Mouse (Mus musculus) hindlimb bud, embryonic 11.5 days (tissue): Measurements from ENCODE around the gene Pycr1.

ENCODE experiments used
- DNase-seq: peaks from one replicate; pipeline ENCODE4 v3.0.0-alpha.2; 2012; ENCODE audit warnings: low read depth, low spot score; ENCODE audit errors: extremely low spot score

Gene Pycr1

DNA sequence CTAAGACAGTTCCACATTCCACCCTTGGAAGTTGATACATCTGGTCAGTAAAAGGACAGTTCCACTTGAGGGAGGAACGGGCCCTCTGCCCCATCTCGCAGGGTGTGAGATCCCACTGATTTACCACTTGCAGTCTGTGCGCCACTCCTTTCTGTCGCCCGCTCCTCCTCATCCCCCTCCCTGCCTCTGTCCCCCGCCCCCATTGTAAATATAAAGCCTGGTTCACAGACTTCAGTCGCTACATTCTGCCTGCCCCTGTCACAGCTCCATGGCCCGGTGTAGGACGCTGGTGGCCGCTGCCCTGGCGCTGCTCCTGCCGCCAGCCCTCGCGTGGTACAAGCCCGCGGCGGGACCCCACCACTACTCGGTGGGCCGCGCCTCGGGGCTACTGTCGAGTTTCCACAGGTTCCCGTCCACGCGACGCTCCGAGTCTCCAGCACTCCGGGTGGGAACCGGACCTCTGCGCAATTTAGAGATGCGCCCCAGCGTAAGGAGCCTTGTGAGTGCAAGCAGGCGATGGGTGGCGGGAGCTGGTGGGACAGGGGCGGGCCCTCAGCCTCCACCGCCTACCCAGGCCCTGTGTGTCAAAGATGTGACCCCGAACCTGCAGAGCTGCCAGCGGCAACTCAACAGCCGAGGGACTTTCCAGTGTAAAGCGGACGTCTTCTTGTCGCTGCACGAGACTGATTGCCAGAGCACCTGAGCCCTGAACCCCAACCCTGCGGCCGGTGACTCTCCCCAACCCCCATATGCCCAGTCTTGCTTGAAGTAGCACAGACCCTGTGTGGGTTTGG is 35.1 kb downstream of the Pycr1 start, which contains the start of gene Npb:
Gene Npb, plus strand, starts transcription at position 237 of the 794 bp plus-strand sequence.
- DNase-seq, result no peak

DNA sequence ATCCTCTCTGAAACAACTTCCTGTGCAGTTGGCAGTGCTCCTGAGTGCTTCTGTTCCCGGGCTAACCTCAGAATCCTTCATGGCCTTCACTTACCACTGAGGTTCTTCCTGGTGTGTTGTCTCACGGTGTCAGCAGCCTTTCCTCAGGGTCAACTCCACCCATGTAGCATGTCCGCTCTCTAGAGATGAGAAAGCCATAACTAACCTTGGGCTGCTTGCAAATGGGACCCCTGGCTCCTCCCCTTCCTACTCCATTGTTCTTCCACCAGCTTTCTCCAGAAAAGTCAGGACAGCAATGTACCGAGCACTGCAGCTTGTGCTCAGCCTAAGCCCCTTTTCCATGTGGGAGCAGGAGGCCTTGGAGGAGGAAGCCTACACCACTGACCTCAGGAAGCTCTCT is 36.8 kb downstream of the Pycr1 start:
- no peak for DNase-seq

DNA sequence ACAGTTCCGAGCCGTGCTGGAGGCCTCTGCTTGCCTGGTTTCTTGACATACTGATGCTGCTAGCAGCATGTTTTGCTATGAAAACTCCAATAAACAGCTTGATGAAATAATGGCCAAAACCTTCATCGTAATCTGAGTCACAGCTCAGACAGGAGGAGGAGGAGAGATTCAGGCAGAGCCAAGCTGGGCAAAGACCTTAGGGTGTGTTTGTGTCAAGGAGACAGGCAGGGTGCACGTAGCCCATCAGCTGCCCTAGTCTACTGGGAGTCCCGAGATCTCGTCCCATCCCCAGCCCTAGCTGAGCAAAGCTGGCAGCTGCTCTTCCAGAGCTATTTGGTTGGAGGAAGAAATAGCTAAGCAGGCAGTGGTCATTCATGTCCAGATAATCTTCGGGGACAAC is 37.9 kb downstream of the Pycr1 start:
- no peak for DNase-seq

DNA sequence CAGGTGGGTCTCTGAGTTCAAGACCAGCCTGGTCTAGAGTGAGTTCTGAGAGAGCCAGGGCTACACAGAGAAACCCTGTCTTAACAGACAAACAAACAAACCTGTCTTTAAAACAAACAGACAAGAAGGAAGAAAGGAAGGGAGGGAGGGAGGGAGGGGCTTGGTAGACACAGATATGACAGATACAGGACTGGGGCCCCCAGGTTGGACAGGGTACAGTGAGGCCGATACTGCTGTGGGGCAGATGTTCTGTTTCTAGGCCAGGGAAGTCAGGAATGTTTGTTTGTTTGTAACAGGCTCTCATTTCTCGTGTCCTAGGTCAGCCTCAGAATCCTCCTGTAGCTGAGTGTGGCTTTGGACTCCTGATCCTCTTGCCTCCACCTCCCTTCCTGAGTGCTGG is 40.0 kb downstream of the Pycr1 start:
- no peak for DNase-seq

DNA sequence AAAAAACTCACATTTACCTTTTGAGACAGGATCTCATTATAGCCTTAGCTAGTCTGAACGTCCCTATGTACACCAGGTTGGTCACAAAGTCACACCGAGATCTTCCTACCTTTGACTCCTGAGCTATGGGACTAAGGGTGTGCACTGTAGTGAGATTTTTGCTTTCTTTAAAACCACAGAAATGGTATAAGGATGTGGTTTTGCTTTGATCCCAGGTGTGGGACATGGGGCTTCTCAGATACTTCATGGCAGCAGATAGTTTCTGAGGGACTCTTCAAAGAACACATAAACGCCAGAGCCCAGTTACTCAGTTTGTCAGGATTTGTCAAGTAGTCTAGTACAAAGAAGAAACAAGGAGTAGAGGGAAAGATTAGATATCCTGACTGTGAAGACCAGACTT is 42.9 kb downstream of the Pycr1 start:
- no peak for DNase-seq

DNA sequence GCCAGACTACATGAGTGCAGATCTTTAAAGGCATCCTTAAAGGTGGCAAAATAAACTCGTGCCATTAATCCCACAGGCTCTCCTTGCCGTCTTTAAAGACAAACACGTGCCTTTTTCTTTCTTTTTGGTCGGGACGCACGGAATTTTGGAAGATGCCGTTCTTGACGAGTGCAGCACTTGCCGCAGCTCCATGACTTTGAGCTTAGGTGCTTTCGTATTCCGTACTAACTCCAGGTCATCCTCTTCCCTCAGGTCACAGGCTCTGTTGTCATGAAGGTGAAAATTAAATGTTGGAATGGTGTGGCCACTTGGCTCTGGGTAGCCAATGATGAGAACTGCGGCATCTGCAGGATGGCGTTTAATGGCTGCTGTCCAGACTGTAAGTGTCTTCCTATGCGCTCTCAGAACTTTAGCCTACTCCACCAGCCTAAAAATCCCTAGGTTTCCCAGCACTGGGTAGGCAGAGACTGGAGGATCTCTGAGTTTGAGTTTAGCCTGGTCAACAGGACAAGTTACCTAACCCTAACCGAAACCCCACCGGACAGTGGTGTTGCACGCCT is 44.5 kb downstream of the Pycr1 start:
- DNase-seq, result no peak

DNA sequence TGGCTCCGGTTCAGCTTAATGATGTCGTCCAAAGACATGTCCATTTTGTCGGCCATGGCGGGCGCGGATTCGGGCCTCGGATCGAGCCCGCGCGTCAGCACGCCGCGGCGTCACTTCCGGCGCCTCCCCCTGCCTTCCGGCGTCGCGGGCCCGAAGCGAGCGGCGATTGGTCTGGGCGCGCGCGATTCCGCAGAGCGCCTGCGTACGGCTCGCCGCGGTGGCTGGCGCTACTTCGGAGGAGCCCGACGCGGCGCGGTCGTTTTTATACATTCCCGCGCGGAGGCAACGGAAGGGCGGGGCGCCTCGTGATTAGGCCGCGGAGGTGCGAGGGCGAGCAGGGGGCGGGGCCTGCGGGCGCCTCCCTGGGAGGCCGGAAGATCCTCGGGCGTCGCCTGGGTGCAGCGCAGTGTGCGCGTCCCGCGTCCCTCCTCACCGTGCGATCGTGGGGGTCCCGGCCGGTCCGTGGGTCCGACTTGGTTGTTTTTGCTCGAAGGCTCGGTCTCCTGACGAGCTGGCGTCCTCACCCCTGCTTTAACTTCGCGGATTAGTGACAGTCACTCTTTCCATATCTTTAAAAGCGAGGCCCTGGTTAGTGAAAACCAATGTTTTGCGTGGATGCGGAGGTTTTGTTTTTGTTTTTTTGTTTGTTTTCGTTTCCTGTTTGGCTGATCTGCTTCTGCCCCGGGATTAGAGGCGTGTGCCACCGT is 45.1 kb downstream of the Pycr1 start, which contains the start of the genes Alyref and Anapc11:
Gene Alyref, minus strand, starts transcription at position 83 of the 707 bp plus-strand sequence.
Gene Anapc11, plus strand, starts transcription at position 139 of the 707 bp plus-strand sequence.
- peak; percentile 70 for DNase-seq

DNA sequence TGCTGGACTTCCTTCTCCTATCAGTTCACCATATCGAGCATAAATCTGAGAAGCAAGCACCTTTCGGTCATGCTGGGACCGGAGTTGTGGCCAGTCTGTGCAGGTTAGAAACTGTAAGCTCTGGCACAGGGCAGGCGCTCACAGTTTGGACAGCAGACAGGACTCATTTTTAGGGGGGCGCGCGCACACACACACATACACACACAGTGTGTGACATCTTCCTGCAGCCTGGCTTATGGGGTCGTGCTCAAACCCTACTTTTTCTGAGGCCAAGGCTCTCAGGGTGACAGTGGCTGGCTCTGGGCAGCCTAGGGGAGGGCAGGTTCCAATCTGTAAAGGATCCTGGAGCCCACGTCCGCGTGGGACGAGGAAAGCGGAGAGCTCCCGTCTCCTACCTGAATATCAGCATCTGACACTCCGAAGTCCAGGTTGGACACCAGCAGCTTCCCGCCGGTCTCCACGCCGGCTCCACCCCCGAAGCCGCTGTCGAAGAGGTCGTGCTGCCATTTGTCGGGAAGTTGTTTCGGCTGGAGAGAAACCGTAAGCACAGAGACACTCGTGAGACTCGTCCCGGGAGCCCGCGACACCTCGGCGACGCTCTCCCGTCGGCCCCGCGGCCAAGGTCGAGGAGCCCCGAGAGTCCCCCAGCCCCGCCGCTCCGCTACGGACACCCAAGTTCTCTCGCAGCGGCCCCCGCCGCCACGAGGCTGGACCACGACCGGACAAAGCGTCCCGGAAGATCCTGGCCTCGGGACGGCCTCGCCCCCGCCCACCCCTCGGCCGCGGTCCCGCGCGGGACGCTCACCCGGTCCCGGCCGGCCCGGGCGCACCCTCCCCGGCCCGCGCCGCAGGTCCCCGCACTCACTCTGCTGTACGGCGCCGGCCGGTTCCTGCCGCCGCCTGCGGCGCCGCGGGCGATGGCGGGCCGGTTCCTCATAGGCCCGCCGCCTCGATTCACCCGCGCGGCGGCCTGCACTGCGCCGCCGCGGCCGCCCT is 46.0 kb downstream of the Pycr1 start:
- DNase-seq, result no peak

DNA sequence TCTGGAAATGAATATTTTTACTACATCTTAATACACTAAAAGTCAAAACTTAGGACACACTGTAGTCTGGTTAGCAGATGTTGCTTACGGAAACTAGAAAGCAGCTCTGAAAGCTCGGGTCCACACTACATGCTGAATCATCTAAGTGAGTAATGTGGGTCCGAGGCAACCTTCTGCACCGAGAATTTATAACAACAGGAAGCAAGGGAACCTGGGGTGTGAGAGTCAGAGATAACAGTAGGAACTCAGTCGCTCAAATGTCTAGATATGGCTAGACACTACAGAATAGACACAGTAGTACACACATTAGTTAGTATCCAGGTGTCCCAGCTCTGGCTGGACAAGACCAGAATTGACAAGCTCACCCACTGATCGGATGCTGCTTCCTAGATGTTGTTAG is 55.0 kb downstream of the Pycr1 start:
- no peak for DNase-seq
